Mouse (Mus musculus) gastrocnemius, postnatal 14 days (tissue): ENCODE results near the gene Tmc8. TPM values are rescaled to one million over a fixed set of nuclear protein-coding genes. Genes with fewer than 3 reads are reported as not detected.

Source experiments
- DNase-seq: peaks from one replicate; pipeline ENCODE4 v3.0.0; 2021; ENCODE audit warnings: mixed read lengths
- intact Hi-C: fragments of 180-260 bp; cut with DNase I; formaldehyde crosslinking; loops from one replicate; pipeline ENCODE4 v1.15.1; 2025; ENCODE audit warnings: low total_unique reads
- long read RNA-seq, 2 experiments: library from polyadenylated mRNA; stranded (forward); transcript quantifications; one replicate each; pipeline ENCODE4 v2.0.0; 2021
- total RNA-seq, 2 experiments: library from RNA; stranded (reverse); gene quantifications; 2 replicates each; pipeline ENCODE4 v1.2.3; 2021

Tmc8 gene
- 1 to 10 TPM; 1.1 TPM for total RNA-seq
- long read RNA-seq, experiment 1, partial matches to known transcripts: 1 of 1 reads
- long read RNA-seq, experiment 1, other reads (novel, unspliced or antisense): 0 of 1 reads
- long read RNA-seq, experiment 2, partial matches to known transcripts: 1 of 3 reads
- long read RNA-seq, experiment 2, other reads (novel, unspliced or antisense): 1 of 3 reads

DNA sequence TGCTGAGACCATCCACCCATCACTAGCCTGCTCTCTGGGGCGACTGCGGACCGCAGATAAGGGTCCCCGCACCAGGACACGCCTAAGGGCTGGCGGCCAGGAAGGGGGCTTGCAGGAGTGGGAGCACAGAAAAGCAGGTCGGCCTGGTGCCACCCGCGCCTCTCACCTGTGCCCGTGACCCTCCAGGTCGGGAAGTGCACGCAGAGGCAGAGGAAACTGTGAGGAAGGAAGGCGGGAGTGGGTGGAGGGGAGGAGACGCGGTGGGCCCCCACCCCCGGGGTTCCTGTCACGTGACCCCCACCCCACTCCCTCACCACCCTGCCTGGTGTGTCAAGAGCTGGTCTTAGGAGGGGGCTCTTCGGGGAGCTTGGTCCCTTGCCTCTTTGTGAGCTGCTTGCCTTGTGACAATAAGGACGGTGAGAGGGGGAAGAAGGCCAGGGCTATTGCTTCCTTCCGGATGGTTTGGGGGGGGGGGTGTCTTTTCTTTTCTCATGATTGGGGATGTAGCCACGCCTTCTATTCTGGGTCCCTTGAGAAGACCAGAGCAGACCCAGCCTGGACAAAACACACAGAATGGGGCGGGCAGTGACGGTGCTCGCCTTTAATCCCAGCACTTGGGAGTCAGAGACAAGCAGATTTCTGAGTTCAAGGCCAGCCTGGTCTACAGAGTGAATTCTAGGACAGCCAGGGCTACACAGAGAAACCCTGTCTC is at the start of gene Tmc8, which contains the start of gene Tmc6:
Tmc8 (plus strand) TSS at position 84 of the 712 bp plus-strand sequence.
Tmc6 (minus strand) TSS at position 206 of the 712 bp plus-strand sequence.
- intact Hi-C loops: no loop called here
- DNase-seq: no peak

DNA sequence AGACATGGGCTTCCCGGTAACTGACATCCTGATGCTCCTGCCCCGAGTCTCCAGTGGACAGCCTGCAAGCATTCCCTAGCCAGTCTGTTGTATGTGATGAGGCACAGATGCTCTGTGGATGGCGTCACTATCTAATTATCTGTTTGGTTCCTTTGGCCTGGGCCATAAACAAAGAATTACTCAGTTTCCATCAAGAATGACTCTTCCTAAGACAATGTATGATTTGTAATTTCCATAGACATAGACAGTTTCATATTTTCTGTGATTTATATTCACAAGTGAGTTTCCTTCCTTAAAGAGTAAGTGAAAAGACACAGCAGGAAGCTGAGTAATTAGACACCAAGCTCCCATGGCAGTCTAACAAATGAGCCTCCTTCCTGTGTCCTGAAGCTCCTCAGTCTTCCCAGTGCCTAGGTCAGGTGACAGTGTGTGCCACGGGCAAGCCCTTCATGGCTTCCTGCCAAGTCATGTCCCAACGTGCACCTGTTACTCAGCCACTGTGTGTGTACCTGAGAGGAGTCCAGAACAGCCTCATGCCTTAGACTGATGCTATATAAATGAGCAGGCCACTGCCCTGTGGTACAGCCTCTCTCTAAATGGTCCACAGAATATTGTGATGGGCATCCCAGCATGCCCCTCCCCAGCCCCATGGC is 45.7 kb upstream of the Tmc8 start:
- no peak for DNase-seq
- intact Hi-C loops: no loop called here

DNA sequence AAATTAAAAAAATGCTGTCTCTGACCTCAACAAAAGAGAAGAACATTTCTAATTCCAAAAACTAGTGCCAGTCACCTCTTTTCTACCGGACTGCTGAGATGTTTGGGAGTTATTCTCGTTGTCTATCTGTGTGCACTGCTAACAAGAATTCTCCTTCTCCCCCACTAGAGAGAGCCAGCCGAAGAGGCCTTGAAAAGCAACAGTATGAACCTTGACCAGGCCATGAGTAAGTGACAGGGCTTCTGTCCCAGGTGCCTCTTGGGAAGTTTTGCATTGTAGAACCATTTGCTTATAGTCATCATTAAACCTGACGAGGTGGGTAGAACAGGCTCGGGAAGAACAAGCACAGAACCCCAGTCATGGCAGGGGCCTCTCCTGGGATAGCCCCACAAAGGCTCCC is 43.8 kb upstream of the Tmc8 start:
- intact Hi-C loops: no loop called here
- no peak for DNase-seq

DNA sequence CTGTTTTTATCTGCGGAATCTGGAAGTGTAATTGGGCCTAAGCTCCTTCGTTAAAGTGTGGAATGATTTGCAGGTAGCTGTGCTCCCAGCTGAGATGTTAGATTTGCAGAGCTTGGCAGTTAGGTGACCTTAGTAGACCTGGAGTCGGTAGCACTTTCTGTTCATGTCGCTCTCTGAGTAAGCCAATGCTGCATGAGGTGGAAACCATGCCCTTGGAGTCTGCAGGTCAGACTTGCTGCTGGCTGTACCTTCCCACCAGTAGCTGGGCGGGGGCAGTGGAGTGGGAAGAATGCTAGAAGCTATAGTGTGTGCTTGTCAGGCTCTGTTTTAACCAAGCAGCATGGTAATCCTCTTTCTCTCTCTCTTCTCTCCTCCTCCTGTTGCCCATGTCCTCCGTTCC is 40.7 kb upstream of the Tmc8 start:
- no peak for DNase-seq
- intact Hi-C loops: no loop called here

DNA sequence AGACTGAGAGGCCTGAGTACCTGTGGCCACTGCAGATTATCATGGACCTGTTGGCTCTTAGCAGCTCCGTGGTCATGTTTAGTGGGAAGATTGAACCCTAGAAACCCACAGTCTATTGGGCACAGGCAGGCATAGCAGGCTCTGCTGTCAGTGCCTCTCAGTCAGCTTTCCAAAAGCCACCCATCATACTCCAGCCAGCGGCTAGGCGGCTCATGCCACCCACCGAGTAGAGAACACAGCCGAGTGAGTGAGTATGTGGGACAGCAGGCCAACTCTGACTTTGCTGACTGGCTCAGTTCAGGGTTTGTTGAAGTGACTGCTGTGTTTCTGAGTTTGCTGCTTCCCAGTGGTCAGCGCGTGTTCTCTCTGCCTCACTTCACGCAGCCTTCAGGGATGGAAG is 39.6 kb upstream of the Tmc8 start:
- no peak for DNase-seq
- intact Hi-C loops: no loop called here

DNA sequence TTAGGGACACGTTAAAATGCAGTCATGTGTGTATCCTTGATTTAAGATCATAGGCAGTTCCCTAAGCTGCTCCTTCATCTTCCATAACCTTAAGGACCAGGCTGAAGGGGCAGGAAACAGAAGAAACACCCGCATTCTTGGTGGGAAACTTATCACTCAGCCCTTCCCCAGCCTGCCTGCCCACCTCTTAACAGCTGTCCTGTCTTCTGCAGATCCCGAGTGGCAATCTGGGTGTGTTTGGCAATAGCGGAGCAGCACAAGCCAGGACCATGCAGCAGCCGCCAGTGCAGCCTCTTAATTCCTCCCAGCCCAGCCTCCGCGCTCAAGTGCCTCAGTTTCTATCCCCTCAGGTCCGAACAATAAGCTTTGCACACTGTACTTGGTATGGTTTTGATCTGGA is 39.2 kb upstream of the Tmc8 start:
- intact Hi-C loops: no loop called here
- DNase-seq: no peak

DNA sequence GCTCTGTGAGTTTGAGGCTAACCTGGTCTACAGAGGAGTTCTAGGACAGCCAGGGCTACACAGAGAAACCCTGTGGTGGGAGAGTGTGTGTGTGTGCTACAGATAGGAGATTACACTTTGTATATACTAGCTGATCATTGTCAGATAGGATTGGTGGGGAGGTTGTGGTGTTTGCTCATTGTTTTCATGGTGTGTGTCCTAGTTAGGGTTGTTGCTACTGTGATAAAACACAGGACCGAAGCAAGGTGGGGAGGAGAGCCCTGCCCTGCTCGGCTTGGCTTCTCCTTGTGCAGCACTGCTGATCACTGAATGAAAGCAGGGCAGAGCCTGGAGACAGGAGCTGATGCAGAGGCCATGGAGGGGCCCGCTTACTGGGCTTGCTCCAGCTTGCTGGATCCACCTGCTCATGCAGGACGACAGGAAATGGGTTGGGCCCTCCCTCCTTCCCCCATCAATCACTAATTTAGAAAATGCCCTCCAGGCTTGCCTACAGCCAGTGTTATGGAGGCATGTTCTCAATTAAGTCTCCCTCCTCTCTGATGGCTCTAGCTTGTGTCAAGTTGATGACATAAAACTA is 38.3 kb upstream of the Tmc8 start:
- intact Hi-C loops: no loop called here
- no peak for DNase-seq

DNA sequence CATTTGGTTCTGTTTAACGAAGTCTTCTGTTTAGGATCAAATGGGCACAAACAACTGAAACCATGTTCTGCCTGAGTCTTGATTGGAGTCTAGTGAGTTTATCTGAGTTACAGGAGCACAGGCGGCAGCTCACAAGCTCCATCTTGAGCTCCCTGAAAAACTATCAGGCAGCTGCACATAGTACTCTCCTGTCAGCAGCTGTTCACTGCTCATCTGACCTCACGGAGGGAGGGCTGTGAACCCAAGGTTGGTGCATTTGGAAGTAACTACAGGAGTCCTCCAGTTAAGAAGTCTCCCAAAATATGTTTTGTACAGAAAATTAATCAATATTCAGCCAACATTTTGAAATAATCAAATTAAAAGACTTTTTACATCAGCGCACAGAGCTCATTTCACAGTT is 33.2 kb upstream of the Tmc8 start:
- no peak for DNase-seq
- intact Hi-C loops: no loop called here

DNA sequence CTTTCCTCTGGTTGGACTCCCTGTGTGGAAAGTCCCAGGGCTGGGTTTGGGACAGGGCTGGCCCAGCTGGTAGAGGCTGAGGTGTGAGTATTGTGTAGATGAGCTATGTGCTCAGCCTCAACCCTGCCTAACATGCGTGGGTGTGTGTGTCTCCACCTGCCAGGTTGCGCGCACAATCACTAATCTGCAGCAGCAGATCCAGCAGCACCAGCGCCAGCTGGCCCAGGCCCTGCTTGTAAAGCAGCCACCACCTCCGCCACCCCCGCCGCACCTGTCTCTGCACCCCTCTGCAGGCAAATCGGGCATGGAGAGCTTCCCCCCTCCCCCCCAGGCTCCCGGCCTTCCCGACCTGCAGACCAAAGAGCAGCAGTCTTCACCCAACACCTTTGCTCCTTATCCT is 32.5 kb upstream of the Tmc8 start:
- intact Hi-C loops: no loop called here
- peak; percentile 68 for DNase-seq

DNA sequence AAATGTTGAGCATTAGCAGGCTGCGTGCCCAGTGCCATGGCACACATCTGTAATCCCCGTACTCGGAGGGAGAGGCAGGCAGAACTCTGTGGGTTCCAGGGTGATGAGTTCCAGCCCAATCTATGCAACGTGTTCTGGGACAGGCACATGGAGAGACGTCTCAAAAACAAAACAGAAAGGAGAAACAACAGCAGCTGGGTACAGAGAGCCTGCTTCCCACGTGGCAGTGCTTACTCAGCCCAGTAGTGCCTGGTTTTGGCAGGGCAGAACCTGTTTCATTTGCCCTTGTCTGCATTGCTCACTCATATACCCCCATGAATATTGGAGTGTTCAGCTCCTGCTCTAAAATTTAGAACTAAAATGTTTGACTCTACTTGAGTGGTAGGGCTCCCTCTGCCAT is 30.3 kb upstream of the Tmc8 start:
- no peak for DNase-seq
- intact Hi-C loops: no loop called here

DNA sequence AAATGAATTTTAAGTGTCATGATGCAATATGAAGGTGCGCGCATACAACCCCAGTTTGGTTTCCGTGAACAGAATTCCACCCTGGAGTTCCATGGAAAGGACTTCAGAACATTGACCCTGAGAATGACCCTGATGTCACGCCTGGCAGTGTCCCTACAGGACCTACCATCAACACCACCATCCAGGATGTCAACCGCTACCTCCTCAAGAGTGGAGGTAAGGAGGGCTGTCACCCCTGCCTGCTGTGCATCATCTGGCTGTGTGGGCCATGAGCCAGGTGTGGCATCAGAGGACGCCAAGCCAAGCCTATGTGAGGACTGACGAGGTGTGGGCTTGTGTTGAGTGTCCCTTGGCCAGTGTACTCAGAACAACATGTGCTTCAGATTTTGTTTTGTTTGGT is 26.0 kb upstream of the Tmc8 start:
- no peak for DNase-seq
- intact Hi-C loops: no loop called here

DNA sequence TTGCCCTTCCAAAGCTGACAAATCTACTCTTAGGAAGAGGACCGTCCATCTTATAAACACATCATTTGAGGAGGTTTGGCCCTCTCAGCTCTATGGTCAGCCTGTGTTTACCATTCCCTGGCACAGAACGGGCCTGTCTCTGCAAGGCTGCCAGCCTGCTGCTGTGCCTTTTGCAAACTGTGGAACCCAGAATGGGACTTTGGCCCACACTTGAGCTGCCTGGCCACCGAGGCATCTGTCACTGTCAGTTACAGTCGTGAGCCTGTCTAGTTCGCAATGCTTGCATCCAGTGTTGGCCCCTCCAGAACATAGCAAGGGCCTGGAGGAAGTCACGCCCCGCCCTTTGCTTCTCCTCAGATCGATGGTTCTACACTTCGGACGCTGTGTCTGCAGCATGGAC is 22.6 kb upstream of the Tmc8 start:
- DNase-seq: peak; percentile 43
- intact Hi-C loops: no loop called here

DNA sequence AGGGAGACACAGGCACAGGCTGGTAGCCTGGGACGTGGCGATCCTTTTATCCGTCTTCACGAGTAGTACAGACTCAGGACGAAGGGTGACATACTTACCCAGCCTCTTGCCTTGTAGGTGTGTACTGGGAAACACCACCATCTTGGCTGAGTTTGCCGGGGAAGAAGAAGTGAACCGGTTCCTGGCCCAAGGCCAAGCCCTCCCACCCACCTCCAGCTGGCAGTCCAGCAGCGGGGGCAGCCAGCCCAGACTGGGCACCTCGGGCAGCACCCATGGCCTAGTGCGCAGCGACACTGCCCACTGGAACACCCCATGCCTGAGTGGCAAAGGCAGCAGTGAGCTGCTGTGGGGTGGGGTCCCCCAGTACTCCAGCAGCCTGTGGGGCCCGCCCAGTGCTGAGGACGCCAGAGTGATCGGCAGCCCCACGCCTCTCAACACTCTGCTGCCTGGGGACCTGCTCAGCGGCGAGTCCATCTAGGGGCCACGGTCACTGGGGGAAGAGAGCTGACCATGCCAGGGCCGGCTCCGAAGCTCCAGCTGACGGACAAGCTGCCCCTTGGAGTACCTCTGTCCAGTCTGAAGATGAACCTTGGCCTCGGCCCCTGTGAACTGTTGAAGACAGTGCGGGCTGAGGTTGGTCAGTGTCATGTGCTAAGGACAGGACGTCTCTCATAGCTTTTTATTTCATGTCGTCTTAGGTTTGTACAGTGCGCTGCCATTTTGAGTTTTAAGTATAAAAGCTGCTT is 21.3 kb upstream of the Tmc8 start:
- intact Hi-C loops: no loop called here
- DNase-seq: no peak

DNA sequence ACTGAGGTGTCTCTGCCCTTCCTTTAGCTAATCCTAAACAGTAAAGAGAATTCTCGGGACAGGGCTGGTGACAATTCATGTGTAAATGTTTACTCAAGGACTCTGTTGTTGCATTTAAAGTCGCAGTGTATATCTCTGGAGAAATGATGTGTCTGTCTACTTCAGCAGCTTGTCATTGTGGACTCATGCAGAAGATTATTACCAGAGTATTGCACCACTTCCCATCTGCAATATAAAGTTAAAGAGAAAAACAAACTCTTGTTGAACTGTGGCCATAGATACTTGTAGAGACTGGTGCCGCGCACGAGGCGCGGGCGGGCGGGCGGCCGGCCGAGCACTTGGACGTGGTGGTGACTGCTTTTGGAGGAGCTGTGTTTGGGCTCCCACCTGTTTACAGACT is 20.1 kb upstream of the Tmc8 start:
- intact Hi-C loops: no loop called here
- no peak for DNase-seq

DNA sequence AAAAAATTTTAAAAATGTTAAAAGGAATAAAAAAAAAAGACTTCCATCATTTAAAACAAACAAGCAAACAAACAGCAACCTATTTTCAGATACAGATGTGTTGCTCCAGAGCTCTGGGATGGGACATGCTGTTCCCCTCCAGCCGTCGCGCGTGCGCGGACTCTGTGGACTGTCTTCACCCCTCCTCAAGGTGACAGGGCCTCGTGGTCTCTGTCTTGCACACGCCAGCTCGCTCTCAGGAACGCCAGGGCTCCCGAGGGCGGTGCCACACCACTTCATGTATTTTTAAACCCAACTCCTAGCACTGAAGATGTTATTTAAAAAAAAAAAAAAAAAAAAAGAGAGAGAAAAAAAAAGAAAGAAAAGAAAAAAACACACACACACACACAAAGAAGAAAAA is 19.6 kb upstream of the Tmc8 start:
- DNase-seq: no peak
- intact Hi-C loops: no loop called here

DNA sequence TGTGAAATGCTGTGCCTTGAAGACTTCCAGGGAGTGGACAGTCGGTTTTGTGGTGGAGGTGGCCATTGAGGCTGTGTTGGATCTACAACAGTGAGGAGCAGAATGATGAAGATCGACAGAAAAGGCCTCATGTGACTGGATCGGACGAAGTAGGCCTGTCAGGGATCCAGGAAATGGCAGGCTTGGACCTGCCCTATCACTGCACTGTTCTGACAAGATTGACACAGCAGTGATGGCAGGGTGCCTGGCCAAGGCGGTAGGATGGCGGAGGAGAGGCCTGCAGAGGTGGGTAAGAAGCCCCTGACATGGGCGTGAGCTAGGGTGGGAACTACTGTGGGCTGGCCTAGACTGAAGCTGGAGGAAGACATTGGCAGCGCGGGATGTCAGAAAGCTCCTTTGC is 17.6 kb upstream of the Tmc8 start:
- DNase-seq: no peak
- intact Hi-C loops: no loop called here

DNA sequence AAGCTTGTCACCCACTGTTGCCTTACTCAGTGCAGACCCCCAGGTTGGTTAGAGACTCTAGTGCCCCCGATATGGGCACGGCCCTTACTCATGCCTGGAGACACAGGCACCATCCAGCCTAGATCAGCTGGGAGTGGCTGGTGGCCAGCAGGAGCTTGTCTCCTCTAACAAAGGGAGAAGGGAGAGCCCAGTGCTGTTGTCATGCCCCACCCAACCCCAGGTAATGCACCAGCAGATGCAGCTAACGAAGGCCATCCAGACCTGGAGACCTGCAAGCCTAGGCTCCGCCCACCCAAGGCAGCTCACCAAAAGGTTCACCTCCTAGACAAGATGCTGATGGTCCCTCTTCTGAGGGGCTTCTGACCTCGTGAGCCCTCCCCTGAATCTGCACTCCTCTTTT is 16.5 kb upstream of the Tmc8 start:
- intact Hi-C loops: no loop called here
- no peak for DNase-seq

DNA sequence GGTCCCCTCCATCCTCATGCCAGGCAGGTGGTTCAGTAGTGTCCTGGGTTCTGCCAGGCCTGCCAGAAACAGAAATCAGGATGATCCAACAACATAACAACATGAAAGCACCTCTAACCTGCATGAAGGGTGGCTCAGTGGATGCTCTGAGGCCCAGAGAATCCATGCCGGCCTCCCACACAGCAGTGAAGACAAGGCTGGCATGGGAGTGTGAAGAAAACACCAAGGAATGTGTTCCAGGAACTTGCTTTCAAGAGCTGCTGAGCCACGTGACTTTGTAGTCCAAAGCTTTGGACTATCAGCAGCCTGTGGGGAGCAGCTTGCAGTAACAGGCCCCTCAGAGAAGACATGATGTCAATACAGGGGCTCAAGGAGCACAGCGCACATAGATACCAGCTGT is 15.6 kb upstream of the Tmc8 start:
- no peak for DNase-seq
- intact Hi-C loops: no loop called here

DNA sequence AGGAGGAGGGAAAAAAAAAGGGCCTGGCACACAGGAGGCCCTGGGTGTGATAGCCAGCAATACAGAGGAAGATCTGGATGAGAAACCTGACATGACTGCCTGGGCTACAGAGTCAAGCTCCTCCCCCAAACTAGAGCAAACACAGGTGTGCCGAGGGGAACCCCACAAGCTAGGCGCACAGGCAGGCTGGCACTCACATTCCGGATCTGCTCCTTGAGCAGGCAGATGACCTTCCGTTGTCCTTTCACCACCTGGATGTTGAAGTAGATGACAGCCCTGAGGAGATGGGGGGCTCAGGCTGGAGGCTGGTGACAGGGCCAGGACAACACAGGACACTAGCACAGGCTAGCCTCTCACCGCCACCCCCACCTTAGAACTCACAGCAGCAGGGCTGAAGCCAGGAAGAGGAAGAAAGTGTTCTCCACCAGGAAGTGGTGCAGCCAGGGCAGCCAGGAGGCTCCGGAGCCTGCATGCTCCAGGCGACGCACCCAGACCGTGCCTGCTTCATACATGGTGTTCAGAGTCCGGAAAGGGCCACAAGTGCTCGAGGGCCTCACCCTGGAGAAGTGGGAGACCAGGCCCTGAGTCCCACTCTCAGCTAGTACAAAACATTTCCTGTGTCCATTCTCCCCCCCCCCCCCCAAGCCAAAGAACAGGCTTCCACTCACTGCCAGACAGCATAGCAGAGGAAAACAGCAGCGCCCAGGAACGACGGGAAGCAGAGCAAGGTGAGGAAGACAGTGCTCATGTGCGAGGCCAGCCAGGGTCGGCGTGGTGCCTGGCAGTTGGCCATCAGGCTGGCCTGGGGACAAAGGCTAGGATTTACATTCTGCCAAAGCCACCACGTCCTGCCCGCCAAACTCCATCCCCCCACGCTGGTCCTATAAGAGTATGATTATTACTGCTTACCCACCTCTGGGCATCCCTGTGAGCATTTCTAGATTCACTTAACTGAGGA is 12.9 kb upstream of the Tmc8 start:
- no peak for DNase-seq
- intact Hi-C loops: no loop called here
